Mouse (Mus musculus) liver, postnatal 0 days (tissue): Measurements from ENCODE around the gene Pnlip.

Source experiments
- CTCF ChIP-seq: sonication (generic); IDR thresholded peaks from 2 replicates; pipeline ENCODE4 v1.5.1; 2016; ENCODE audit warnings: antibody characterized with exemption, low read depth
- EP300 ChIP-seq: IDR thresholded peaks from 2 replicates; pipeline ENCODE4 v1.6.1; 2016; ENCODE audit warnings: antibody characterized with exemption, low read depth, mild to moderate bottlenecking

- TF ChIP-seq CTCF (no peak), EP300 (no peak)
Measured at GRCm38 (mm10) chr19:58652198-58652597, at the start of gene Pnlip.
